Mouse (Mus musculus): ENCODE data around the gene Mroh3.

- TF ChIP-seq CTCF (IDR thresholded peaks at IDR 0.05; ENCODE audit: low read depth) (no peak), EP300 (optimal IDR thresholded peaks at IDR 0.05) (no peak)
These were observed 7.6 kb upstream of the Mroh3 start for GRCm38 (mm10) chr1:136220037-136220871.

All from stomach, postnatal 0 days (tissue).